Mouse (Mus musculus) midbrain, embryonic 16.5 days (tissue): ENCODE data around the gene Slc9a3r1. TPM values are rescaled to one million over a fixed set of nuclear protein-coding genes. Genes with fewer than 3 reads are reported as not detected.
A peak's percentile ranks its signal among the peaks of the same experiment; 100 is the strongest.

Experiments used
- ATAC-seq: fragments of 200-750 bp; cut with Nextera tagmentation; 2 replicates; pipeline ENCODE4 v1.8.0; 2017; ENCODE audit warnings: moderate TSS enrichment
- H3K27ac ChIP-seq: fragments of 300-500 bp; sonication (generic); 2 replicates; pipeline ENCODE4 v1.5.1; 2014; ENCODE audit warnings: mild to moderate bottlenecking, low read length, mixed read lengths
- H3K27me3 ChIP-seq: fragments of 300-500 bp; sonication (generic); 2 replicates; pipeline ENCODE4 v1.6.1; 2014; ENCODE audit warnings: low read depth, low read length, mixed read lengths; ENCODE audit not compliant: control insufficient read depth, insufficient read depth
- H3K36me3 ChIP-seq: fragments of 300-500 bp; sonication (generic); 2 replicates; pipeline ENCODE4 v1.6.1; 2014; ENCODE audit warnings: mild to moderate bottlenecking, low read length, moderate library complexity, mixed read lengths; ENCODE audit not compliant: control insufficient read depth, insufficient read depth
- H3K4me1 ChIP-seq: fragments of 300-500 bp; sonication (generic); 2 replicates; pipeline ENCODE4 v1.6.1; 2014; ENCODE audit warnings: mild to moderate bottlenecking, low read length, mixed read lengths; ENCODE audit not compliant: control insufficient read depth, insufficient read depth
- H3K4me2 ChIP-seq: fragments of 300-500 bp; sonication (generic); 2 replicates; pipeline ENCODE4 v1.6.1; 2014; ENCODE audit warnings: mild to moderate bottlenecking, low read length, mixed read lengths
- H3K4me3 ChIP-seq: fragments of 300-500 bp; sonication (generic); 2 replicates; pipeline ENCODE4 v1.5.1; 2014; ENCODE audit warnings: low read depth, mild to moderate bottlenecking, low read length, moderate library complexity, mixed read lengths
- H3K9ac ChIP-seq: fragments of 300-500 bp; sonication (generic); 2 replicates; pipeline ENCODE4 v1.6.1; 2014; ENCODE audit warnings: low read depth, low read length, mixed read lengths
- H3K9me3 ChIP-seq: fragments of 300-500 bp; sonication (generic); replicated peaks from 2 replicates; pipeline ENCODE4 v1.6.1; 2014; ENCODE audit warnings: mild to moderate bottlenecking, low read length, mixed read lengths; ENCODE audit not compliant: control insufficient read depth, poor library complexity, severe bottlenecking
- WGBS: fragments of 180-500 bp; shearing (Covaris S2); extraction: QIAGEN DNeasy Blood & Tissue Kit; methylation state at CpG from one replicate; pipeline ENCODE4 v1.1.7; 2014; 5-methylcytosine and 5-hydroxymethylcytosine counted together
- polyA plus RNA-seq: library from polyadenylated mRNA; unstranded; fragments of >200 nt; fragmentation: Nextera tagmentation; extraction: Ambion mirVana; gene quantifications from 2 replicates; pipeline ENCODE4 v1.2.1, GENCODE M21; 2015

The Slc9a3r1 gene
- polyA plus RNA-seq, 1 experiment from 2014 or later = 57.5 TPM

- H3K9ac ChIP-seq = no peak overlapping the region
- peaks cover 19% of the 10 kb centered on the region for H3K4me1 ChIP-seq
- H3K4me2 ChIP-seq = no peak overlapping the region
- no peaks in the 10 kb centered on the region for H3K36me3 ChIP-seq
- H3K4me3 ChIP-seq = no peak overlapping the region
- no peak for ATAC-seq
- 25% methylated on average over 10 of the region's 10 CpGs for WGBS
- no peak overlapping the region for H3K27ac ChIP-seq
- H3K9me3 ChIP-seq = peaks cover 4% of the 10 kb centered on the region; the same call in 1 of the 2 replicates
- H3K27me3 ChIP-seq = peaks cover 39% of the 10 kb centered on the region
Measured at GRCm38 (mm10) chr11:115160883-115161577, 2.1 kb upstream of the Slc9a3r1 start.

GRCm38 (mm10) chr11:115161578-115162204 lies 1.4 kb upstream of the Slc9a3r1 start:
- Histone ChIP-seq H3K4me3 (no peak overlapping the region), H3K27ac (no peak overlapping the region), H3K27me3 (peaks cover 42% of the 10 kb centered on the region), H3K9ac (no peak overlapping the region), H3K9me3 (peaks cover 4% of the 10 kb centered on the region; the same call in 1 of the 2 replicates), H3K4me1 (peaks cover 19% of the 10 kb centered on the region), H3K4me2 (no peak overlapping the region), H3K36me3 (no peaks in the 10 kb centered on the region)
- no peak for ATAC-seq
- WGBS = 71% methylated on average over 9 of the region's 9 CpGs

- H3K27me3 ChIP-seq = peaks cover 42% of the 10 kb centered on the region
- H3K4me3 ChIP-seq = no peak overlapping the region
- peaks cover 4% of the 10 kb centered on the region; the same call in 1 of the 2 replicates for H3K9me3 ChIP-seq
- WGBS = 22% methylated on average over 9 of the region's 9 CpGs
- ATAC-seq = no peak
- no peaks in the 10 kb centered on the region for H3K36me3 ChIP-seq
- H3K9ac ChIP-seq = no peak overlapping the region
- peaks cover 19% of the 10 kb centered on the region for H3K4me1 ChIP-seq
- H3K4me2 ChIP-seq = peak overlapping the region; percentile 64; the same call in 1 of the 2 replicates
- H3K27ac ChIP-seq = 0 out of 2 replicates have a peak overlapping the region, but pooled peaks have one; percentile 40
Measured at GRCm38 (mm10) chr11:115162205-115162601, 938 bp upstream of the Slc9a3r1 start.

GRCm38 (mm10) chr11:115163568-115164150 lies 518 bp downstream of the Slc9a3r1 start:
- peak overlapping the region; percentile 49 for H3K4me3 ChIP-seq
- H3K27ac ChIP-seq = peak overlapping the region; percentile 58; the same call in 1 of the 2 replicates
- under 1% methylated on average over 47 of the region's 47 CpGs for WGBS
- peaks cover 4% of the 10 kb centered on the region; the same call in 1 of the 2 replicates for H3K9me3 ChIP-seq
- no peaks in the 10 kb centered on the region for H3K36me3 ChIP-seq
- H3K4me1 ChIP-seq = peaks cover 19% of the 10 kb centered on the region
- ATAC-seq = 0 out of 2 replicates have a peak, but pooled peaks have one; percentile 26
- peak overlapping the region; percentile 64 for H3K4me2 ChIP-seq
- H3K9ac ChIP-seq = peak overlapping the region; percentile 32
- peaks cover 42% of the 10 kb centered on the region for H3K27me3 ChIP-seq

GRCm38 (mm10) chr11:115164341-115164975 lies 1.3 kb downstream of the Slc9a3r1 start:
- no peaks in the 10 kb centered on the region for H3K9me3 ChIP-seq
- peaks cover 42% of the 10 kb centered on the region for H3K27me3 ChIP-seq
- 2% methylated on average over 14 of the region's 14 CpGs for WGBS
- peaks cover 19% of the 10 kb centered on the region for H3K4me1 ChIP-seq
- H3K27ac ChIP-seq = no peak overlapping the region
- H3K4me3 ChIP-seq = peak overlapping the region; percentile 49
- H3K36me3 ChIP-seq = no peaks in the 10 kb centered on the region
- peak overlapping the region; percentile 46 for H3K9ac ChIP-seq
- H3K4me2 ChIP-seq = peak overlapping the region; percentile 64
- ATAC-seq = no peak

- 1% methylated on average over 9 of the region's 9 CpGs for WGBS
- H3K9me3 ChIP-seq = no peaks in the 10 kb centered on the region
- peaks cover 19% of the 10 kb centered on the region for H3K4me1 ChIP-seq
- H3K36me3 ChIP-seq = no peaks in the 10 kb centered on the region
- H3K27ac ChIP-seq = no peak overlapping the region
- peaks cover 42% of the 10 kb centered on the region for H3K27me3 ChIP-seq
- ATAC-seq = no peak
- peak overlapping the region; percentile 49 for H3K4me3 ChIP-seq
- H3K9ac ChIP-seq = peak overlapping the region; percentile 46
- peak overlapping the region; percentile 64 for H3K4me2 ChIP-seq
Measured at GRCm38 (mm10) chr11:115164976-115165374, 1.8 kb downstream of the Slc9a3r1 start.

- Histone ChIP-seq H3K4me2 (no peak overlapping the region; the same call in 1 of the 2 replicates), H3K36me3 (no peaks in the 10 kb centered on the region), H3K27me3 (peaks cover 38% of the 10 kb centered on the region), H3K4me1 (peaks cover 19% of the 10 kb centered on the region), H3K27ac (no peak overlapping the region), H3K9me3 (no peaks in the 10 kb centered on the region), H3K9ac (no peak overlapping the region), H3K4me3 (no peak overlapping the region)
- WGBS = 88% methylated on average over 3 of the region's 3 CpGs
- no peak for ATAC-seq
Measured at GRCm38 (mm10) chr11:115166776-115167175, 3.6 kb downstream of the Slc9a3r1 start.

GRCm38 (mm10) chr11:115167631-115168249 lies 4.6 kb downstream of the Slc9a3r1 start:
- Histone ChIP-seq H3K4me1 (peaks cover 17% of the 10 kb centered on the region), H3K27ac (no peak overlapping the region), H3K27me3 (peaks cover 28% of the 10 kb centered on the region), H3K9me3 (no peaks in the 10 kb centered on the region), H3K36me3 (no peaks in the 10 kb centered on the region), H3K4me3 (no peak overlapping the region), H3K4me2 (no peak overlapping the region), H3K9ac (no peak overlapping the region)
- ATAC-seq = no peak
- WGBS = 82% methylated on average over 8 of the region's 8 CpGs
